Mouse (Mus musculus) hindbrain, embryonic 11.5 days (tissue): ENCODE results near the gene Iqce. TPM values are rescaled to one million over a fixed set of nuclear protein-coding genes. Genes with fewer than 3 reads are reported as not detected.

ENCODE experiments used
- ATAC-seq: fragments of 200-750 bp; cut with Nextera tagmentation; 2 replicates; pipeline ENCODE4 v1.8.0; 2017; ENCODE audit warnings: mild to moderate bottlenecking, moderate TSS enrichment, moderate library complexity; ENCODE audit not compliant: low FRiP score
- DNase-seq: peaks from one replicate; pipeline ENCODE4 v3.0.0-alpha.2; 2015; ENCODE audit warnings: low spot score
- H3K27ac ChIP-seq: fragments of 300-500 bp; sonication (generic); 2 replicates; pipeline ENCODE4 v1.5.1; 2014; ENCODE audit warnings: mild to moderate bottlenecking, low read depth, low read length
- H3K27me3 ChIP-seq: fragments of 300-500 bp; sonication (generic); 2 replicates; pipeline ENCODE4 v1.6.1; 2014; ENCODE audit warnings: mild to moderate bottlenecking, low read length, moderate library complexity, mixed read lengths; ENCODE audit not compliant: control insufficient read depth, insufficient read depth
- H3K36me3 ChIP-seq: fragments of 300-500 bp; sonication (generic); 2 replicates; pipeline ENCODE4 v1.6.1; 2014; ENCODE audit warnings: mild to moderate bottlenecking, low read length, moderate library complexity, mixed read lengths; ENCODE audit not compliant: control insufficient read depth, insufficient read depth
- H3K4me1 ChIP-seq: fragments of 300-500 bp; sonication (generic); replicated peaks from 2 replicates; pipeline ENCODE4 v1.6.1; 2014; ENCODE audit warnings: low read length, mixed read lengths; ENCODE audit not compliant: control insufficient read depth, insufficient read depth
- H3K4me2 ChIP-seq: fragments of 300-500 bp; sonication (generic); replicated peaks from 2 replicates; pipeline ENCODE4 v1.6.1; 2014; ENCODE audit warnings: mild to moderate bottlenecking, low read depth, low read length
- H3K4me3 ChIP-seq: fragments of 300-500 bp; sonication (generic); 2 replicates; pipeline ENCODE4 v1.5.1; 2014; ENCODE audit warnings: low read depth, low read length
- H3K9ac ChIP-seq: fragments of 300-500 bp; sonication (generic); 2 replicates; pipeline ENCODE4 v1.6.1; 2014; ENCODE audit warnings: low read depth, low read length
- H3K9me3 ChIP-seq: fragments of 300-500 bp; sonication (generic); 2 replicates; pipeline ENCODE4 v1.6.1; 2016; ENCODE audit warnings: low read length; ENCODE audit not compliant: control insufficient read depth
- WGBS: fragments of 180-500 bp; shearing (Covaris S2); extraction: QIAGEN DNeasy Blood & Tissue Kit; methylation state at CpG from one replicate; pipeline ENCODE4 v1.1.7; 2014; 5-methylcytosine and 5-hydroxymethylcytosine counted together
- polyA plus RNA-seq: library from polyadenylated mRNA; unstranded; fragments of >200 nt; fragmentation: Nextera tagmentation; extraction: Ambion mirVana; gene quantifications from 2 replicates; pipeline ENCODE4 v1.2.1, GENCODE M21; 2014

Iqce gene
- polyA plus RNA-seq, 1 experiment from 2014 or later, result 16.8 TPM

GRCm38 (mm10) chr5:140735297-140735696 is 33.1 kb upstream of the Iqce start:
- DNase-seq (peak; percentile 47), ATAC-seq (no peak)
- no peaks in the 10 kb centered on the region for H3K36me3 ChIP-seq
- peak overlapping the region; percentile 31; the same call in 1 of the 2 replicates for H3K9ac ChIP-seq
- H3K4me1 ChIP-seq, result peaks cover 4% of the 10 kb centered on the region; the same call in 1 of the 2 replicates
- WGBS, result under 1% methylated on average over 22 of the region's 22 CpGs
- H3K4me2 ChIP-seq, result peak overlapping the region; percentile 47
- peak overlapping the region; percentile 29; the same call in 1 of the 2 replicates for H3K4me3 ChIP-seq
- no peak overlapping the region for H3K27ac ChIP-seq
- H3K27me3 ChIP-seq, result peaks cover 16% of the 10 kb centered on the region
- H3K9me3 ChIP-seq, result no peaks in the 10 kb centered on the region

DNA sequence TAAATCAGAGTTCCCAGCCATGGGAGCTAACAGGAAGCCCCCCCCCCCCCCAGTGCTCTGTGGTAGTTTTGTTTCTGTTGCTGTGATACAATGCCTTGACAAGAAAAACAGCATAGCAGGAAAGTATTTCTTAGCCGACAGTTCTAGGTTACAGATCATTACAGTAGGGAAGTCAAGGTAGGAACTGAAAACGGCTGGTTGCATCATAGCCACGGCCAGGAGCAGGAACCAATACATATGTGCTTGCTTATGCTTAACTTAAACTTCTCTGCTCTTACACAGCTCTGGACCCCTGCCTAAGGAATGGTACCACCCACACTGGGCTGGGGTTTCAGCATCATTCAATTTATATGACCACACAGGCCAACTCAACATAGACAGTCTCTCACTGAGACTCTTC is 31.2 kb upstream of the Iqce start:
- no peak for DNase-seq
- Histone ChIP-seq H3K4me3 (no peak overlapping the region), H3K36me3 (no peaks in the 10 kb centered on the region), H3K4me2 (no peak overlapping the region), H3K27me3 (peaks cover 16% of the 10 kb centered on the region), H3K4me1 (peaks cover 4% of the 10 kb centered on the region; the same call in 1 of the 2 replicates), H3K9me3 (no peaks in the 10 kb centered on the region), H3K9ac (no peak overlapping the region), H3K27ac (no peak overlapping the region)
- WGBS, result 83% methylated on average over 3 of the region's 3 CpGs
- no peak for ATAC-seq

GRCm38 (mm10) chr5:140732195-140732594 is 30.0 kb upstream of the Iqce start:
- peaks cover 4% of the 10 kb centered on the region; the same call in 1 of the 2 replicates for H3K4me1 ChIP-seq
- no peaks in the 10 kb centered on the region for H3K36me3 ChIP-seq
- no peak overlapping the region for H3K27ac ChIP-seq
- H3K9ac ChIP-seq, result no peak overlapping the region
- no peak for DNase-seq
- peaks cover 16% of the 10 kb centered on the region for H3K27me3 ChIP-seq
- ATAC-seq, result no peak
- no peaks in the 10 kb centered on the region for H3K9me3 ChIP-seq
- 64% methylated on average over 4 of the region's 4 CpGs for WGBS
- no peak overlapping the region for H3K4me2 ChIP-seq
- H3K4me3 ChIP-seq, result no peak overlapping the region

DNA sequence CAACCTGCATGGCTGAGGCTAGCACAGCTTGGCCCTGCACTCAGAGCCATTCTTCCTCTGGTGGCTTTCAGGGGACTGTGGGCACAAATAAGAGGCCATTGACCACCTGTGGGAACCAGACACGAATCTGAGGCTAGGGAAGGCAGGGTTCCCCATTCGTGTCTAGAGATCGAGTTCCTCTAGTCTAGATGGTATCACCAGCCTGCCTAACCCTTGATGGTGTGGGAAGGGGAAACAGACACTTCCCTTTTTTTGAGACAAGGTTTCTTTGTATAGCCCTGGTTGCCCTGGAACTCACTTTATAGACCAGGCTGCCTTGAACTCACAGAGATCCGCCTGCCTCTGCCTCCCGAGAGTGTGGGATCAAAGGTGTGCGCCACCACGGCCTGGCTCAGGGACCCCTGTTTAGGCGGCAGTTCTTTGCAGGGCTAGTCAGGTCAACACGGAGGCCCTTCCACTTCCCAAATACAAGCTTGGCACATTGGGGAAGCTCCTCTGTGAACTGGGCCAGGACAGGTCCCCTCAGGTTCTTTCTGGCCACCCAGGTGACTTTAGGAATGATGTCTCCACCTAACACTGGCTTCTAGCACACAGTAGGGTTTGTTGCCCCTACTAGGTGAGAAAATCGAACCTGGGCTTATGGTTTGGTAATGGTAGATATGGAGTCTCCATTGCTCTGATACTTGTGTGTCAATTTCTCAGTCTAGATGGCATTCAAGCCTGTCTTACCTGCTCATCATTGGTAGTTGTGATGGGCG is 29.0 kb upstream of the Iqce start:
- DNase-seq (no peak), ATAC-seq (no peak)
- 89% methylated on average over 11 of the region's 11 CpGs for WGBS
- no peaks in the 10 kb centered on the region for H3K36me3 ChIP-seq
- H3K9ac ChIP-seq, result no peak overlapping the region
- H3K9me3 ChIP-seq, result no peaks in the 10 kb centered on the region
- H3K4me1 ChIP-seq, result peaks cover 4% of the 10 kb centered on the region; the same call in 1 of the 2 replicates
- peaks cover 12% of the 10 kb centered on the region; the same call in 1 of the 2 replicates for H3K27me3 ChIP-seq
- H3K27ac ChIP-seq, result no peak overlapping the region
- no peak overlapping the region for H3K4me2 ChIP-seq
- H3K4me3 ChIP-seq, result no peak overlapping the region

DNA sequence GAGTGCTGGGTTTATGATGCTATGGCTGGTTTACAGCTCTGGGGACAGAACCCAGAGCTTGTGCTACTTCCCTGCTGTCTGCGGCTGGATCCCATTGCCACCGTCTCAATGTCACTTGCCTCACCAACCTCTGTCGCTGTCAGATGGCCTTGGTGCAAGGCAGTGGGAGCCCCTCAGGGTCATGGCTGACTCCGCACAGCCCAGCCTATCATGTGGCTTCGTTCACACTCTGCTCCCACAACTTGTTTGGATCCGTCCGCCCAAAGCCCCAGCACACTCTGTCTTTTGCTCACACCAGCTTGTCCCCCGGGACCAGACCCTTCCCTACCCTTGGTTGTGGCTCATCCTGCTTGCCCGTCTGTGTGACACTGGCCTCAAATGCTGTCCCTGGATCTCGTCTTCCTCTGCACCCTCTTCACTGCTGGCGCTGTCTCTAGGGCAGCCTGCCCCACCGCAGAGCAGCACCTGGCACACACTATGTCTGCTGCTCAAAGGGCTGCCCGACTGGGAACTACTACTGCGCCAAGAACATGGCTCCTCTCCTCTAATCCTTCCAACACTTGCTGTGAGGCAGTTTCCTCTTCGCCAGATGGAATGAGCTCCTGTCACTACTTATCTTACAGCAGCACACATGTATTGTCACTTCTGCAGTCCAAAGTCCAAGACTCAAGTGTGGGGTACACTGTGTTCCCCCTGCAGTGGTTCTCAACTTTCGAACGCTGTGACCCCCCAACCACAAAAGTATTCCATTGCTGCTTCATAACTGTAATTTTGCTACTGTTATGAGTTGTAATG is 25.0 kb upstream of the Iqce start:
- Histone ChIP-seq H3K9ac (no peak overlapping the region), H3K4me2 (no peak overlapping the region), H3K36me3 (no peaks in the 10 kb centered on the region), H3K27ac (no peak overlapping the region), H3K4me1 (no peaks in the 10 kb centered on the region), H3K4me3 (no peak overlapping the region), H3K27me3 (no peaks in the 10 kb centered on the region), H3K9me3 (no peaks in the 10 kb centered on the region)
- ATAC-seq (no peak), DNase-seq (no peak)
- 85% methylated on average over 17 of the region's 17 CpGs for WGBS

GRCm38 (mm10) chr5:140726062-140726839 is 24.1 kb upstream of the Iqce start:
- Histone ChIP-seq H3K4me3 (no peak overlapping the region), H3K4me2 (no peak overlapping the region), H3K27ac (no peak overlapping the region), H3K27me3 (no peaks in the 10 kb centered on the region), H3K4me1 (no peaks in the 10 kb centered on the region), H3K36me3 (no peaks in the 10 kb centered on the region), H3K9ac (no peak overlapping the region), H3K9me3 (no peaks in the 10 kb centered on the region)
- WGBS, result 81% methylated on average over 7 of the region's 7 CpGs
- no peak for DNase-seq
- peak; percentile 40 for ATAC-seq

GRCm38 (mm10) chr5:140723822-140724221 is 21.6 kb upstream of the Iqce start, which contains the start of gene Amz1:
Amz1 (plus strand) TSS chr5:140724127.
- Histone ChIP-seq H3K36me3 (no peaks in the 10 kb centered on the region), H3K27me3 (no peaks in the 10 kb centered on the region), H3K9ac (no peak within 1 kb of the TSS), H3K4me3 (no peak within 1 kb of the TSS), H3K4me1 (no peaks in the 10 kb centered on the region), H3K27ac (no peak within 1 kb of the TSS), H3K4me2 (no peak within 1 kb of the TSS), H3K9me3 (no peaks in the 10 kb centered on the region)
- DNase-seq, result no peak
- WGBS, result 77% methylated on average over 13 of the region's 13 CpGs
- no peak for ATAC-seq

- DNase-seq, result no peak
- Histone ChIP-seq H3K36me3 (peaks cover 3% of the 10 kb centered on the region; the same call in 1 of the 2 replicates), H3K4me2 (no peak overlapping the region), H3K4me1 (no peaks in the 10 kb centered on the region), H3K4me3 (no peak overlapping the region), H3K27ac (no peak overlapping the region), H3K9ac (no peak overlapping the region), H3K9me3 (no peaks in the 10 kb centered on the region), H3K27me3 (no peaks in the 10 kb centered on the region)
- no peak for ATAC-seq
- 82% methylated on average over 3 of the region's 3 CpGs for WGBS
Observed at GRCm38 (mm10) chr5:140722121-140722520, 19.9 kb upstream of the Iqce start.
